In genomic region chr7:25679971-25680370, GRCm38 (mm10) we compare ENCODE assay signal across 8 mouse cellular contexts. TPM values are rescaled to one million over a fixed set of nuclear protein-coding genes. Genes with fewer than 3 reads are reported as not detected.
DNase-seq lines count a peak whose midpoint lies in the region; ATAC-seq and TF ChIP-seq lines count a peak whose summit lies in the region.

No protein-coding gene starts in this region.

- TF ChIP-seq CTCF in heart, adult 2 months (IDR thresholded peaks at IDR 0.05), result peak; percentile 51
- TF ChIP-seq CTCF in heart, postnatal 0 days (IDR thresholded peaks at IDR 0.05; ENCODE audit: low read depth), result no peak; the same call in 1 of the 2 replicates

- H3K27ac ChIP-seq in heart, adult 2 months, result peak overlapping the region; percentile 96
- peak overlapping the region; percentile 87 for H3K27ac ChIP-seq in heart, postnatal 0 days (ENCODE audit: low read depth)
- peak overlapping the region; percentile 55; the same call in 1 of the 2 replicates for H3K27ac ChIP-seq in lung, embryonic 16.5 days (ENCODE audit: low read length)

- peak in 1 of 2 experiments; percentile 27 for DNase-seq in heart, adult 2 months
- DNase-seq in heart, postnatal 36 days, result no peak
- DNase-seq in MN1 (ENCODE audit: low spot score), result peak; percentile 15
- no peak for DNase-seq in heart, postnatal 0 days (ENCODE audit: low spot score)
- DNase-seq in frontal cortex, adult 2 months (ENCODE audit: extremely low spot score in 1 of 2, low spot score in 1 of 2), result no peak
- DNase-seq in urinary bladder, postnatal 36 days (ENCODE audit: low spot score in 2 of 2), result no peak
- DNase-seq in frontal cortex, postnatal 10 days (ENCODE audit: low spot score in 2 of 2), result no peak

- intact Hi-C loops in heart, adult 2 months (cut with DNase I), result no loop called here
- intact Hi-C loops in heart, postnatal 36 days (cut with DNase I), result no loop called here

- ATAC-seq in heart, postnatal 0 days (ENCODE audit: insufficient read depth, low read depth), result no peak
- no peak for ATAC-seq in lung, embryonic 16.5 days (ENCODE audit: low read depth)

- no peaks in the 10 kb centered on the region for H3K27me3 ChIP-seq in heart, adult 2 months (ENCODE audit: control insufficient read depth, insufficient read depth, low read length)
- peaks cover 9% of the 10 kb centered on the region for H3K27me3 ChIP-seq in heart, postnatal 0 days (ENCODE audit: control insufficient read depth, insufficient read depth, low read length)
- peaks cover 4% of the 10 kb centered on the region for H3K27me3 ChIP-seq in lung, embryonic 16.5 days (ENCODE audit: control insufficient read depth, insufficient read depth, low read depth, low read length)

- H3K4me3 ChIP-seq in heart, adult 2 months, result peak overlapping the region; percentile 88
- peak overlapping the region; percentile 64 for H3K4me3 ChIP-seq in heart, postnatal 0 days (ENCODE audit: low read depth, low read length)
- H3K4me3 ChIP-seq in lung, embryonic 16.5 days (ENCODE audit: low read length), result peak overlapping the region; percentile 69

- peaks cover 2% of the 10 kb centered on the region; the same call in 1 of the 2 replicates for H3K4me1 ChIP-seq in heart, adult 2 months (ENCODE audit: control insufficient read depth, insufficient read depth, low read length)
- H3K4me1 ChIP-seq in heart, postnatal 0 days (ENCODE audit: control insufficient read depth, insufficient read depth), result peaks cover 17% of the 10 kb centered on the region
- H3K4me1 ChIP-seq in lung, embryonic 16.5 days (replicated peaks; ENCODE audit: control insufficient read depth, insufficient read depth, low read length), result peaks cover 21% of the 10 kb centered on the region

- peak overlapping the region; percentile 65 for H3K4me2 ChIP-seq in heart, postnatal 0 days (ENCODE audit: low read depth, low read length)
- H3K4me2 ChIP-seq in lung, embryonic 16.5 days (ENCODE audit: low read depth, low read length), result peak overlapping the region; percentile 57

- H3K9me3 ChIP-seq in heart, postnatal 0 days (replicated peaks; ENCODE audit: control insufficient read depth, low read length), result no peaks in the 10 kb centered on the region
- H3K9me3 ChIP-seq in lung, embryonic 16.5 days (ENCODE audit: control insufficient read depth, low read length), result no peaks in the 10 kb centered on the region

- H3K79me2 ChIP-seq in heart, adult 2 months (replicated peaks; ENCODE audit: control insufficient read depth, insufficient read depth, low read length), result no peaks in the 10 kb centered on the region

- H3K9ac ChIP-seq in heart, adult 2 months (ENCODE audit: low read depth, low read length), result no peak overlapping the region
- H3K9ac ChIP-seq in heart, postnatal 0 days (replicated peaks; ENCODE audit: low read depth, low read length), result no peak overlapping the region
- H3K9ac ChIP-seq in lung, embryonic 16.5 days (ENCODE audit: low read length), result peak overlapping the region; percentile 23

- TF ChIP-seq POLR2A in heart, adult 2 months (IDR thresholded peaks at IDR 0.05; ENCODE audit: insufficient read depth, low read depth, low read length), result no peak

- WGBS in heart, adult 2 months, result 8% methylated on average over 6 of the region's 6 CpGs
- 5% methylated on average over 6 of the region's 6 CpGs for WGBS in heart, postnatal 0 days
- 3% methylated on average over 6 of the region's 6 CpGs for WGBS in lung, embryonic 16.5 days

- no peak for TF ChIP-seq EP300 in heart, adult 2 months (IDR thresholded peaks at IDR 0.05; ENCODE audit: insufficient read depth, low read depth, low read length)
- no peak for TF ChIP-seq EP300 in heart, postnatal 0 days (IDR thresholded peaks at IDR 0.05; ENCODE audit: low read depth)

- no peaks in the 10 kb centered on the region for H3K36me3 ChIP-seq in heart, adult 2 months (ENCODE audit: control insufficient read depth, insufficient read depth, low read length)
- no peaks in the 10 kb centered on the region for H3K36me3 ChIP-seq in heart, postnatal 0 days (replicated peaks; ENCODE audit: control insufficient read depth, insufficient read depth, low read length)
- no peaks in the 10 kb centered on the region for H3K36me3 ChIP-seq in lung, embryonic 16.5 days (ENCODE audit: control insufficient read depth, insufficient read depth, low read length)

RNA-seq across cellular contexts. Expression of gene B9d2, which starts 0.6 kb away (rescaled TPM):
- 10 to 100 TPM in 1 of 2 experiments, 1 to 10 TPM in 1; 7.9 to 10.2 TPM for total RNA-seq in heart, adult 2 months (2021)
- 31.5 and 32.2 TPM in 2 replicates for polyA plus RNA-seq in heart, adult 2 months (2012; rRNA removed)
- total RNA-seq in heart, postnatal 36 days (2021), result 10 to 100 TPM; 10.2 to 10.8 TPM
- 5.0 and 11.4 TPM in 2 replicates for total RNA-seq in heart, postnatal 0 days (2014; rRNA removed; ENCODE audit: low replicate concordance)
- 26.5 and 26.7 TPM in 2 replicates for polyA plus RNA-seq in heart, postnatal 0 days (2015; fragmentation: Nextera tagmentation; extraction: Ambion mirVana)
- 33.1 and 35.8 TPM in 2 replicates for polyA plus RNA-seq in lung, embryonic 16.5 days (2015; fragmentation: Nextera tagmentation; extraction: Ambion mirVana)
- 54.8 and 62.4 TPM in 2 replicates for polyA plus RNA-seq in frontal cortex, adult 2 months (2012; rRNA removed)

RNA-seq across cellular contexts. Expression of gene Tmem91, which starts 5.0 kb away (rescaled TPM):
- not detected for total RNA-seq in heart, adult 2 months (2021)
- 1.1 TPM in 1 of 2 replicates, not detected in the other for polyA plus RNA-seq in heart, adult 2 months (2012; rRNA removed)
- not detected for total RNA-seq in heart, postnatal 36 days (2021)
- total RNA-seq in heart, postnatal 0 days (2014; rRNA removed; ENCODE audit: low replicate concordance), result not detected in 2 replicates
- 0.77 and 1.2 TPM in 2 replicates for polyA plus RNA-seq in heart, postnatal 0 days (2015; fragmentation: Nextera tagmentation; extraction: Ambion mirVana)
- polyA plus RNA-seq in lung, embryonic 16.5 days (2015; fragmentation: Nextera tagmentation; extraction: Ambion mirVana), result 3.6 and 3.9 TPM in 2 replicates
- polyA plus RNA-seq in frontal cortex, adult 2 months (2012; rRNA removed), result 49.8 and 52.0 TPM in 2 replicates

RNA-seq across cellular contexts. Expression of gene Tgfb1, which starts 6.8 kb away (rescaled TPM):
- total RNA-seq in heart, adult 2 months (2021), result 10 to 100 TPM; 21.5 to 22.5 TPM
- 16.3 and 24.7 TPM in 2 replicates for polyA plus RNA-seq in heart, adult 2 months (2012; rRNA removed)
- total RNA-seq in heart, postnatal 36 days (2021), result 10 to 100 TPM; 23.8 to 27.0 TPM
- total RNA-seq in heart, postnatal 0 days (2014; rRNA removed; ENCODE audit: low replicate concordance), result 10.4 and 10.7 TPM in 2 replicates
- 2.6 TPM in 2 replicates for polyA plus RNA-seq in heart, postnatal 0 days (2015; fragmentation: Nextera tagmentation; extraction: Ambion mirVana)
- 3.1 and 3.4 TPM in 2 replicates for polyA plus RNA-seq in lung, embryonic 16.5 days (2015; fragmentation: Nextera tagmentation; extraction: Ambion mirVana)
- polyA plus RNA-seq in frontal cortex, adult 2 months (2012; rRNA removed), result 7.0 and 7.2 TPM in 2 replicates

RNA-seq across cellular contexts. Expression of gene Exosc5, which starts 21.0 kb away (rescaled TPM):
- total RNA-seq in heart, adult 2 months (2021), result 10 to 100 TPM; 16.6 to 20.5 TPM
- polyA plus RNA-seq in heart, adult 2 months (2012; rRNA removed), result 21.0 and 23.5 TPM in 2 replicates
- 10 to 100 TPM; 16.0 to 18.9 TPM for total RNA-seq in heart, postnatal 36 days (2021)
- 20.1 and 20.3 TPM in 2 replicates for total RNA-seq in heart, postnatal 0 days (2014; rRNA removed; ENCODE audit: low replicate concordance)
- polyA plus RNA-seq in heart, postnatal 0 days (2015; fragmentation: Nextera tagmentation; extraction: Ambion mirVana), result 27.7 and 28.2 TPM in 2 replicates
- polyA plus RNA-seq in lung, embryonic 16.5 days (2015; fragmentation: Nextera tagmentation; extraction: Ambion mirVana), result 70.6 and 71.2 TPM in 2 replicates
- 33.9 TPM in 2 replicates for polyA plus RNA-seq in frontal cortex, adult 2 months (2012; rRNA removed)

RNA-seq across cellular contexts. Expression of gene Bckdha, which starts 21.2 kb away (rescaled TPM):
- total RNA-seq in heart, adult 2 months (2021), result 100 to 1,000 TPM; 225 to 312 TPM
- polyA plus RNA-seq in heart, adult 2 months (2012; rRNA removed), result 490 and 545 TPM in 2 replicates
- total RNA-seq in heart, postnatal 36 days (2021), result 100 to 1,000 TPM; 237 to 254 TPM
- total RNA-seq in heart, postnatal 0 days (2014; rRNA removed; ENCODE audit: low replicate concordance), result 146 and 154 TPM in 2 replicates
- 89.5 and 100 TPM in 2 replicates for polyA plus RNA-seq in heart, postnatal 0 days (2015; fragmentation: Nextera tagmentation; extraction: Ambion mirVana)
- 64.6 and 67.6 TPM in 2 replicates for polyA plus RNA-seq in lung, embryonic 16.5 days (2015; fragmentation: Nextera tagmentation; extraction: Ambion mirVana)
- 67.9 and 71.9 TPM in 2 replicates for polyA plus RNA-seq in frontal cortex, adult 2 months (2012; rRNA removed)

Comparison
In these comparisons a context has a peak if more than half of its experiments do, and no peak if none do; other contexts are left out.
1. RNA of gene Tmem91, which starts 5.0 kb away (polyA plus RNA-seq): 49.8 to 52.0 TPM in frontal cortex, adult 2 months; 3.6 to 3.9 TPM in lung, embryonic 16.5 days, 0.77 to 1.2 TPM in heart, postnatal 0 days and 1.1 TPM in heart, adult 2 months; every median in the first group is over 10 times any median in the second.
2. Peak in every context shown above with its lines, with median percentiles within 50 percentile points of each other: H3K27ac ChIP-seq and H3K4me3 ChIP-seq.